ENCODE assay signal across 23 mouse cellular contexts in genomic region chr5:73376491-73376890, GRCm38 (mm10). TPM values are rescaled to one million over a fixed set of nuclear protein-coding genes. Genes with fewer than 3 reads are reported as not detected.
"Had no signal": no experiment of that assay in that cellular context is flagged by ENCODE, and none has a peak within 500 bp of the region (broad histone marks: within the 10 kb centered on the region; RNA-seq: fewer than 3 reads in every experiment).

No protein-coding gene starts in this region.

- H3K4me1 ChIP-seq: limb, embryonic 10.5 days; limb, embryonic 13.5 days; liver, embryonic 12.5 days; liver, embryonic 15.5 days; lung, embryonic 15.5 days; neural tube, embryonic 13.5 days had no signal

- H3K4me2 ChIP-seq: limb, embryonic 13.5 days; liver, embryonic 12.5 days; liver, embryonic 15.5 days; lung, embryonic 15.5 days; midbrain, embryonic 15.5 days; neural tube, embryonic 13.5 days had no signal

- DNase-seq: kidney, postnatal 25 days; layer of hippocampus, adult 9-11 months; liver; lung, adult 18-20 months; lung, postnatal 10 days; lung, postnatal 36 days; thymus, adult 2 months; thymus, postnatal 14 days; thymus, postnatal 4 days had no signal

- H3K27ac ChIP-seq: kidney, postnatal 0 days; layer of hippocampus, adult 2 months; limb, embryonic 10.5 days; limb, embryonic 13.5 days; liver, embryonic 12.5 days; liver, embryonic 15.5 days; lung, embryonic 15.5 days; midbrain, embryonic 10.5 days; midbrain, embryonic 15.5 days; neural tube, embryonic 13.5 days; stomach, postnatal 0 days had no signal

- H3K9ac ChIP-seq: limb, embryonic 13.5 days; liver, embryonic 12.5 days; liver, embryonic 15.5 days; lung, embryonic 15.5 days; midbrain, embryonic 15.5 days; neural tube, embryonic 13.5 days had no signal

- H3K27me3 ChIP-seq: lung, embryonic 15.5 days had no signal

- ATAC-seq: liver, embryonic 12.5 days had no signal

- H3K9me3 ChIP-seq: limb, embryonic 10.5 days; limb, embryonic 13.5 days; liver, embryonic 12.5 days; liver, embryonic 15.5 days; lung, embryonic 15.5 days; megakaryocyte, embryonic 14.5 days; midbrain, embryonic 10.5 days; midbrain, embryonic 15.5 days; neural tube, embryonic 13.5 days had no signal

- H3K36me3 ChIP-seq: limb, embryonic 10.5 days; limb, embryonic 13.5 days; liver, embryonic 12.5 days; liver, embryonic 15.5 days; lung, embryonic 15.5 days; midbrain, embryonic 10.5 days; midbrain, embryonic 15.5 days; neural tube, embryonic 13.5 days had no signal

- H3K4me3 ChIP-seq: layer of hippocampus, adult 2 months; limb, embryonic 10.5 days; limb, embryonic 13.5 days; liver, embryonic 12.5 days; liver, embryonic 15.5 days; lung, embryonic 15.5 days; megakaryocyte, embryonic 14.5 days; midbrain, embryonic 10.5 days; midbrain, embryonic 15.5 days; neural tube, embryonic 13.5 days had no signal

RNA-seq across cellular contexts. Expression of gene Cwh43, which starts 29.4 kb away (rescaled TPM):
- total RNA-seq: neutrophil, adult 5-6 weeks had no signal
- polyA plus RNA-seq: limb, embryonic 10.5 days; limb, embryonic 13.5 days; liver, embryonic 12.5 days; liver, embryonic 15.5 days; lung, embryonic 15.5 days; midbrain, embryonic 10.5 days; stomach, embryonic 14.5 days had no signal
